Mouse (Mus musculus) heart, embryonic 16.5 days (tissue): Measurements from ENCODE around the gene Ankrd54. TPM values are rescaled to one million over a fixed set of nuclear protein-coding genes. Genes with fewer than 3 reads are reported as not detected.

Experiments used
- ATAC-seq: fragments of 200-750 bp; cut with Nextera tagmentation; replicated peaks from 2 replicates; pipeline ENCODE4 v1.8.0; 2017; ENCODE audit warnings: moderate number of reproducible peaks; ENCODE audit not compliant: insufficient read depth, low FRiP score; ENCODE audit errors: extremely low read depth
- H3K27ac ChIP-seq: fragments of 300-500 bp; sonication (generic); 2 replicates; pipeline ENCODE4 v1.5.1; 2014; ENCODE audit warnings: mild to moderate bottlenecking, low read length, control low read depth, moderate library complexity
- H3K27me3 ChIP-seq: fragments of 300-500 bp; sonication (generic); 2 replicates; pipeline ENCODE4 v1.6.1; 2014; ENCODE audit warnings: low read length, mixed read lengths; ENCODE audit not compliant: control insufficient read depth, insufficient read depth
- H3K36me3 ChIP-seq: fragments of 300-500 bp; sonication (generic); 2 replicates; pipeline ENCODE4 v1.6.1; 2014; ENCODE audit not compliant: control insufficient read depth, insufficient read depth
- H3K4me1 ChIP-seq: fragments of 300-500 bp; sonication (generic); 2 replicates; pipeline ENCODE4 v1.6.1; 2014; ENCODE audit warnings: low read length, mixed read lengths; ENCODE audit not compliant: control insufficient read depth, insufficient read depth
- H3K4me2 ChIP-seq: fragments of 300-500 bp; sonication (generic); 2 replicates; pipeline ENCODE4 v1.6.1; 2014; ENCODE audit warnings: low read depth, mild to moderate bottlenecking, control low read depth, low read length
- H3K4me3 ChIP-seq: fragments of 300-500 bp; sonication (generic); 2 replicates; pipeline ENCODE4 v1.5.1; 2014; ENCODE audit warnings: mild to moderate bottlenecking, control low read depth, low read length
- H3K9ac ChIP-seq: fragments of 300-500 bp; sonication (generic); 2 replicates; pipeline ENCODE4 v1.6.1; 2014; ENCODE audit warnings: low read length, control low read depth
- H3K9me3 ChIP-seq: fragments of 300-500 bp; sonication (generic); replicated peaks from 2 replicates; pipeline ENCODE4 v1.6.1; 2016; ENCODE audit warnings: low read length; ENCODE audit not compliant: control insufficient read depth
- WGBS: fragments of 180-500 bp; shearing (Covaris S2); extraction: QIAGEN DNeasy Blood & Tissue Kit; methylation state at CpG from one replicate; pipeline ENCODE4 v1.1.7; 2014; 5-methylcytosine and 5-hydroxymethylcytosine counted together
- polyA plus RNA-seq: library from polyadenylated mRNA; unstranded; fragments of >200 nt; fragmentation: Nextera tagmentation; extraction: Ambion mirVana; gene quantifications from 2 replicates; pipeline ENCODE4 v1.2.1, GENCODE M21; 2015

Gene Ankrd54
- polyA plus RNA-seq, 1 experiment from 2014 or later = 28.5 TPM

- Histone ChIP-seq H3K9me3 (no peaks in the 10 kb centered on the region), H3K27ac (peak overlapping the region; percentile 96), H3K4me2 (peak overlapping the region; percentile 88), H3K27me3 (no peaks in the 10 kb centered on the region), H3K4me3 (peak overlapping the region; percentile 83), H3K4me1 (peaks cover 21% of the 10 kb centered on the region), H3K36me3 (no peaks in the 10 kb centered on the region), H3K9ac (peak overlapping the region; percentile 100)
- WGBS = 17% methylated on average over 16 of the region's 16 CpGs
- ATAC-seq = no peak
Observed at GRCm38 (mm10) chr15:79028823-79029484, 33.7 kb downstream of the Ankrd54 start.

- Histone ChIP-seq H3K4me2 (peak within 1 kb of the TSS; percentile 88), H3K4me1 (peaks cover 21% of the 10 kb centered on the region), H3K9ac (peak within 1 kb of the TSS; percentile 100), H3K36me3 (no peaks in the 10 kb centered on the region), H3K4me3 (peak within 1 kb of the TSS; percentile 83), H3K27ac (peak within 1 kb of the TSS; percentile 96), H3K9me3 (no peaks in the 10 kb centered on the region), H3K27me3 (0 out of 2 replicates have a peak, but pooled peaks cover 2% of the 10 kb centered on the region)
- WGBS = under 1% methylated on average over 57 of the region's 58 CpGs
- peak; percentile 78 for ATAC-seq
Observed at GRCm38 (mm10) chr15:79028237-79028738, 34.4 kb downstream of the Ankrd54 start, which contains the start of gene H1f0. TSS of gene H1f0 (plus strand) at chr15:79028450.

DNA sequence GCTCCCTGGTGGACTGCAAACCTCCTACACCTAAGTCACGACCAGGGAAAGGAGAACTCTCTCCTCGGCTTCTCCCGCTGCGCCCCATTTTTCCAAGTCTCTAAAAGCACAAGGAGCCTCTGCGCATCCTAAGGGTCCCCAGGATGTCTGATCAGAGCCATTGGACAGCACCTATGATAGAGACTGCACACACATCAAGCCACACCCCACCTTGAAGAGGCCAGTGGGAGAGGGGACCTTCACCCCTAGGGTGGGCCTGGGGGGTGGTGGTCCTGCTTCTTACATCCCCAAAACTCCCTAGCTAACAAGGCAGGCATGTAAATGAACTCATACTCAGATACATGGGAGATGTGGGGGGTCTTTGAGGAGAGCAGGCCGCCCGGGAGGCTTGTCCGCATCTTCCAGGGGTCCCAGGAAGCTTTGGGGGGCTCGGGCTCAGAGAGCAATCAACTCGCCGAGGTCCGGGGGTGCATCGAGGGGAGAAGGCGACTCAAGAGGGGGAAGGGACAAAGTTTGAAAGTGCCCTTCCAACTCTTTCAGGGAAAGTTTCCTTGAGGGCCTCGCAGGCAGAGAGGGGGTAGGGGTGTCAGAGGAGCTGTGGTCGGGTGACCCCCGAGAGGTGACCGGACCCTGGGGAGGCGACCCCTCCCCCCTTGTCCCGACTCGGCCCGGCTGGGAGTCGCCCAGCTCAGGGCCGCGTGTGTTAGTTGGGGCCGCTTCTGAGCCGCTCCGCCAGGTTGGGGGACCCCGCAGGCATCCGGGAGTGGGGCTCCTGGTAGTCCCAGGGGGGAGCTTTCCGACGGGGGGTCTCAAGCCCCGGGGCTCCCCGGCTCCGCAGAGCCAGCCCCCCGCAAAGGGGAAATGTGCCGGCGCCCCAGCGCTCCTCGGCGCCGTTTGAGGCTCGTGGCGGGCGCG is 35.1 kb downstream of the Ankrd54 start:
- Histone ChIP-seq H3K36me3 (no peaks in the 10 kb centered on the region), H3K9ac (peak overlapping the region; percentile 100), H3K4me3 (peak overlapping the region; percentile 83), H3K27ac (peak overlapping the region; percentile 96), H3K4me1 (peaks cover 25% of the 10 kb centered on the region), H3K4me2 (peak overlapping the region; percentile 88), H3K27me3 (0 out of 2 replicates have a peak, but pooled peaks cover 2% of the 10 kb centered on the region), H3K9me3 (no peaks in the 10 kb centered on the region)
- ATAC-seq = no peak
- 6% methylated on average over 45 of the region's 46 CpGs for WGBS

GRCm38 (mm10) chr15:79026511-79027290 is 36.0 kb downstream of the Ankrd54 start:
- ATAC-seq = no peak
- no peak overlapping the region for H3K27ac ChIP-seq
- WGBS = 56% methylated on average over 14 of the region's 14 CpGs

GRCm38 (mm10) chr15:79025687-79026308 is 36.9 kb downstream of the Ankrd54 start:
- 19% methylated on average over 17 of the region's 18 CpGs for WGBS

More at GRCm38 (mm10) chr15:79026511-79027290, 36.0 kb downstream of the Ankrd54 start:
- Histone ChIP-seq H3K4me1 (peaks cover 25% of the 10 kb centered on the region), H3K9ac (peak overlapping the region; percentile 100; the same call in 1 of the 2 replicates), H3K27me3 (0 out of 2 replicates have a peak, but pooled peaks cover 2% of the 10 kb centered on the region), H3K4me2 (peak overlapping the region; percentile 88), H3K9me3 (no peaks in the 10 kb centered on the region), H3K36me3 (no peaks in the 10 kb centered on the region), H3K4me3 (peak overlapping the region; percentile 83)

GRCm38 (mm10) chr15:79023366-79023765 is 39.3 kb downstream of the Ankrd54 start:
- Histone ChIP-seq H3K27me3 (0 out of 2 replicates have a peak, but pooled peaks cover 2% of the 10 kb centered on the region), H3K4me1 (peaks cover 13% of the 10 kb centered on the region), H3K4me2 (no peak overlapping the region), H3K36me3 (no peaks in the 10 kb centered on the region), H3K4me3 (no peak overlapping the region), H3K27ac (no peak overlapping the region), H3K9me3 (no peaks in the 10 kb centered on the region), H3K9ac (no peak overlapping the region)
- no peak for ATAC-seq
- WGBS = 33% methylated on average over 1 of the region's 1 CpGs

More at GRCm38 (mm10) chr15:79025687-79026308, 36.9 kb downstream of the Ankrd54 start:
- 0 out of 2 replicates have a peak, but pooled peaks cover 2% of the 10 kb centered on the region for H3K27me3 ChIP-seq
- H3K36me3 ChIP-seq = no peaks in the 10 kb centered on the region
- peak overlapping the region; percentile 28 for H3K4me3 ChIP-seq
- peaks cover 17% of the 10 kb centered on the region for H3K4me1 ChIP-seq
- no peaks in the 10 kb centered on the region for H3K9me3 ChIP-seq
- H3K27ac ChIP-seq = no peak overlapping the region
- peak overlapping the region; percentile 57 for H3K9ac ChIP-seq
- ATAC-seq = no peak
- peak overlapping the region; percentile 60 for H3K4me2 ChIP-seq

DNA sequence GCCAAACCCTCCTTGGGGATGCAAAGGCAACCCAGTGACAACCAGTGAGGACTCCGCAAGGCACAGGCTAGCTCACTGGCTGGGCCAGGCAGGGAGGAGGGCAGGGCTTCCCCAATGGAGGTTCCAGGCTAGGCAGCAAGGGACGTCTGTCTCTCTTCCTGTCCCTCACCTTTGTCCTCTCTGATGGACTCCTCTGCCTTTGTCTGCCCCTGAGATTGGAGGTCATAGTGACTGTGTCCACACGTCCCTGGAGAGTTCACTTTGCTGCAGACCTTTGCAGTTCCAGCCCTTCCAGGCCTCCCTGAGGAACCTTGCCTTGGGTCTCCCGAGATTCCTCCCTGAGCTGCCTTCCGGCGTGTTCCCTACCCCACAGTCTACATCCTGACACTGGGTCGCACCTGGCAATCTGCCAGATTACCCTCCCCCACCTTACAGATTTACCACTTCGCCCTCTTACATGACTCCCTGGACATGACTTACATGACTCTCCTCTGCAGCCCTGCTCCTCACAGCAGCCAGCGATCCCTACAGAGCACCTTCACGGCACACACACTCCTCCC is 39.9 kb downstream of the Ankrd54 start:
- H3K4me1 ChIP-seq = peaks cover 13% of the 10 kb centered on the region
- ATAC-seq = 0 out of 2 replicates have a peak, but pooled peaks have one; percentile 26
- no peak overlapping the region for H3K27ac ChIP-seq
- WGBS = 46% methylated on average over 10 of the region's 10 CpGs
- no peak overlapping the region for H3K9ac ChIP-seq
- 0 out of 2 replicates have a peak, but pooled peaks cover 2% of the 10 kb centered on the region for H3K27me3 ChIP-seq
- no peak overlapping the region for H3K4me2 ChIP-seq
- H3K9me3 ChIP-seq = no peaks in the 10 kb centered on the region
- no peak overlapping the region for H3K4me3 ChIP-seq
- no peaks in the 10 kb centered on the region for H3K36me3 ChIP-seq

- WGBS = 62% methylated on average over 3 of the region's 3 CpGs
- 0 out of 2 replicates have a peak, but pooled peaks cover 2% of the 10 kb centered on the region for H3K27me3 ChIP-seq
- peaks cover 4% of the 10 kb centered on the region; the same call in 1 of the 2 replicates for H3K4me1 ChIP-seq
- no peak overlapping the region for H3K9ac ChIP-seq
- no peak for ATAC-seq
- no peaks in the 10 kb centered on the region for H3K9me3 ChIP-seq
- no peak overlapping the region for H3K27ac ChIP-seq
- no peak overlapping the region for H3K4me2 ChIP-seq
- no peak overlapping the region for H3K4me3 ChIP-seq
- no peaks in the 10 kb centered on the region for H3K36me3 ChIP-seq
Observed at GRCm38 (mm10) chr15:79018886-79019285, 43.8 kb downstream of the Ankrd54 start.
